Mouse (Mus musculus) heart, postnatal 0 days (tissue): ENCODE data around the gene 4933430I17Rik.

Experiments
- CTCF ChIP-seq: IDR thresholded peaks from 2 replicates; pipeline ENCODE4 v1.5.1; 2016; ENCODE audit warnings: antibody characterized with exemption, control low read depth, low read depth
- EP300 ChIP-seq: IDR thresholded peaks from 2 replicates; pipeline ENCODE4 v1.6.1; 2016; ENCODE audit warnings: antibody characterized with exemption, low read depth

GRCm38 (mm10) chr4:62559797-62560329 is 34.7 kb downstream of the 4933430I17Rik start, which contains the start of gene Rgs3:
- TF ChIP-seq EP300 (no peak), CTCF (no peak)
